Mouse (Mus musculus) liver, postnatal 0 days (tissue): ENCODE data around the gene Slc8b1.

Experiments
- CTCF ChIP-seq: sonication (generic); IDR thresholded peaks from 2 replicates; pipeline ENCODE4 v1.5.1; 2016; ENCODE audit warnings: antibody characterized with exemption, low read depth
- EP300 ChIP-seq: IDR thresholded peaks from 2 replicates; pipeline ENCODE4 v1.6.1; 2016; ENCODE audit warnings: antibody characterized with exemption, low read depth, mild to moderate bottlenecking

DNA sequence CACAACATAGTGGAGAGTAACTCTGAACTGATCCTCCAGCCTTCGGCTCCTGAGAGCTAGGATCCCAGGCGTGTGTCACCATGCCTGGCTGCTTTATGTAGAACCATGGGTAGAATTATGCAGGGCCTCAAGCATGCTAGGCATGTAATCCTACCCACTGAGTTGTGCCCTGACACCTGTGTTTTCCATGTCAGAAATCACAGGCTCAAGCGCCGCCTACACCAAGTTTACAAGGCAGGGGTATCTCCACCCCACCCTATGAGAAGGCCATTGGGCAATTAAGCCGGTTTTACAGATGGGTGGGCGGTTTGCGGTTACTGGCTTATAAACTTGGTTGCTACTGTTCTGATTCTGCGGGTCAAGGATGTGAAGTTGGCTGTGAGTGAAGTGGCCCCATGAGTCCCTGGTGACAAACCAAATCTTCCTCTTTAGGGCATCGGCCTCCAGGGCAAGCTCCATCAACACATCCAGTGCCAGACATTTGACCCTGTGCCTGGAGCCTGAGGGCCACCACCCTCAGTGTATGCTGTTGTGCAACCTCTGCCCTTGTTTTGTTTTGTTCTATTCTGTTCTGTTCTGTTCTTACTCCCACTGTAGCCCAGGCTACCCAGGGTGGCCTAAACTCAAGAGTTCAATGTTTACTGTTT is 3.2 kb downstream of the Slc8b1 start:
- peak; percentile 81 for TF ChIP-seq EP300
- no peak for TF ChIP-seq CTCF
